Mouse (Mus musculus) liver (tissue): ENCODE data around the gene Ddx27.
A peak's percentile ranks its signal among the peaks of the same experiment; 100 is the strongest.

Experiments
- DNase-seq: peaks from one replicate; pipeline ENCODE4 v3.0.0-alpha.2; 2020; ENCODE audit warnings: mixed read lengths

Ddx27 gene

GRCm38 (mm10) chr2:167063906-167064496 lies 49.0 kb downstream of the Ddx27 start:
- no peak for DNase-seq

- peak; percentile 25 for DNase-seq
These were observed 49.8 kb downstream of the Ddx27 start for GRCm38 (mm10) chr2:167064601-167065295.

GRCm38 (mm10) chr2:167066031-167066430 lies 51.0 kb downstream of the Ddx27 start:
- DNase-seq: peak; percentile 28

GRCm38 (mm10) chr2:167066528-167067516 lies 51.8 kb downstream of the Ddx27 start:
- DNase-seq: peak; percentile 62

GRCm38 (mm10) chr2:167067575-167067974 lies 52.6 kb downstream of the Ddx27 start:
- no peak for DNase-seq

GRCm38 (mm10) chr2:167070341-167070740 lies 55.3 kb downstream of the Ddx27 start:
- no peak for DNase-seq

GRCm38 (mm10) chr2:167071266-167071640 lies 56.3 kb downstream of the Ddx27 start:
- DNase-seq: no peak

GRCm38 (mm10) chr2:167071641-167072601 lies 56.9 kb downstream of the Ddx27 start:
- peak; percentile 92 for DNase-seq

- DNase-seq: no peak
These were observed 59.6 kb downstream of the Ddx27 start for GRCm38 (mm10) chr2:167074587-167074986.

GRCm38 (mm10) chr2:167076352-167076751 lies 61.4 kb downstream of the Ddx27 start:
- no peak for DNase-seq

GRCm38 (mm10) chr2:167076759-167077158 lies 61.8 kb downstream of the Ddx27 start:
- DNase-seq: no peak

GRCm38 (mm10) chr2:167077199-167077962 lies 62.4 kb downstream of the Ddx27 start:
- no peak for DNase-seq

GRCm38 (mm10) chr2:167078486-167078885 lies 63.5 kb downstream of the Ddx27 start:
- DNase-seq: no peak

- DNase-seq: no peak
These were observed 64.0 kb downstream of the Ddx27 start for GRCm38 (mm10) chr2:167078931-167079495.

- DNase-seq: no peak
These were observed 64.7 kb downstream of the Ddx27 start for GRCm38 (mm10) chr2:167079535-167080257.

GRCm38 (mm10) chr2:167080387-167080786 lies 65.4 kb downstream of the Ddx27 start:
- no peak for DNase-seq

- no peak for DNase-seq
These were observed 66.1 kb downstream of the Ddx27 start for GRCm38 (mm10) chr2:167081135-167081534.

- DNase-seq: no peak
These were observed 66.6 kb downstream of the Ddx27 start for GRCm38 (mm10) chr2:167081639-167082038.
